Mouse (Mus musculus) heart, embryonic 16.5 days (tissue): ENCODE data around the gene Zbtb22. TPM values are rescaled to one million over a fixed set of nuclear protein-coding genes. Genes with fewer than 3 reads are reported as not detected.

ENCODE experiments used
- ATAC-seq: fragments of 200-750 bp; cut with Nextera tagmentation; replicated peaks from 2 replicates; pipeline ENCODE4 v1.8.0; 2017; ENCODE audit warnings: moderate number of reproducible peaks; ENCODE audit not compliant: insufficient read depth, low FRiP score; ENCODE audit errors: extremely low read depth
- H3K27ac ChIP-seq: fragments of 300-500 bp; sonication (generic); 2 replicates; pipeline ENCODE4 v1.5.1; 2014; ENCODE audit warnings: mild to moderate bottlenecking, low read length, control low read depth, moderate library complexity
- H3K27me3 ChIP-seq: fragments of 300-500 bp; sonication (generic); 2 replicates; pipeline ENCODE4 v1.6.1; 2014; ENCODE audit warnings: low read length, mixed read lengths; ENCODE audit not compliant: control insufficient read depth, insufficient read depth
- H3K36me3 ChIP-seq: fragments of 300-500 bp; sonication (generic); 2 replicates; pipeline ENCODE4 v1.6.1; 2014; ENCODE audit not compliant: control insufficient read depth, insufficient read depth
- H3K4me1 ChIP-seq: fragments of 300-500 bp; sonication (generic); 2 replicates; pipeline ENCODE4 v1.6.1; 2014; ENCODE audit warnings: low read length, mixed read lengths; ENCODE audit not compliant: control insufficient read depth, insufficient read depth
- H3K4me2 ChIP-seq: fragments of 300-500 bp; sonication (generic); 2 replicates; pipeline ENCODE4 v1.6.1; 2014; ENCODE audit warnings: low read depth, mild to moderate bottlenecking, control low read depth, low read length
- H3K4me3 ChIP-seq: fragments of 300-500 bp; sonication (generic); 2 replicates; pipeline ENCODE4 v1.5.1; 2014; ENCODE audit warnings: mild to moderate bottlenecking, control low read depth, low read length
- H3K9ac ChIP-seq: fragments of 300-500 bp; sonication (generic); 2 replicates; pipeline ENCODE4 v1.6.1; 2014; ENCODE audit warnings: low read length, control low read depth
- H3K9me3 ChIP-seq: fragments of 300-500 bp; sonication (generic); replicated peaks from 2 replicates; pipeline ENCODE4 v1.6.1; 2016; ENCODE audit warnings: low read length; ENCODE audit not compliant: control insufficient read depth
- WGBS: fragments of 180-500 bp; shearing (Covaris S2); extraction: QIAGEN DNeasy Blood & Tissue Kit; methylation state at CpG from one replicate; pipeline ENCODE4 v1.1.7; 2014; 5-methylcytosine and 5-hydroxymethylcytosine counted together
- polyA plus RNA-seq: library from polyadenylated mRNA; unstranded; fragments of >200 nt; fragmentation: Nextera tagmentation; extraction: Ambion mirVana; gene quantifications from 2 replicates; pipeline ENCODE4 v1.2.1, GENCODE M21; 2015

Gene Zbtb22
- polyA plus RNA-seq, 1 experiment from 2014 or later, result 12.8 TPM

- 0 out of 2 replicates have a peak, but pooled peaks cover 3% of the 10 kb centered on the region for H3K36me3 ChIP-seq
- no peak overlapping the region for H3K9ac ChIP-seq
- H3K4me2 ChIP-seq, result no peak overlapping the region
- no peaks in the 10 kb centered on the region for H3K9me3 ChIP-seq
- WGBS, result 76% methylated on average over 17 of the region's 17 CpGs
- peaks cover 15% of the 10 kb centered on the region for H3K4me1 ChIP-seq
- H3K27me3 ChIP-seq, result no peaks in the 10 kb centered on the region
- no peak overlapping the region for H3K27ac ChIP-seq
- ATAC-seq, result no peak
- H3K4me3 ChIP-seq, result no peak overlapping the region
Observed at GRCm38 (mm10) chr17:33926207-33926932, 10.7 kb downstream of the Zbtb22 start.

GRCm38 (mm10) chr17:33928251-33928947 lies 12.7 kb downstream of the Zbtb22 start:
- no peak overlapping the region for H3K27ac ChIP-seq

GRCm38 (mm10) chr17:33929371-33930279 lies 13.9 kb downstream of the Zbtb22 start, which contains the start of gene Rgl2:
Rgl2 (plus strand) TSS chr17:33929543.
- Histone ChIP-seq H3K4me2 (peak within 1 kb of the TSS; percentile 97), H3K36me3 (peaks cover 13% of the 10 kb centered on the region), H3K27me3 (no peaks in the 10 kb centered on the region), H3K4me1 (peaks cover 16% of the 10 kb centered on the region), H3K9ac (peak within 1 kb of the TSS; percentile 79), H3K4me3 (peak within 1 kb of the TSS; percentile 64), H3K9me3 (no peaks in the 10 kb centered on the region), H3K27ac (peak within 1 kb of the TSS; percentile 100)
- peak; percentile 82 for ATAC-seq
- under 1% methylated on average over 76 of the region's 80 CpGs for WGBS

More at GRCm38 (mm10) chr17:33928251-33928947, 12.7 kb downstream of the Zbtb22 start:
- no peaks in the 10 kb centered on the region for H3K27me3 ChIP-seq
- peak overlapping the region; percentile 97 for H3K4me2 ChIP-seq
- H3K9ac ChIP-seq, result peak overlapping the region; percentile 79
- peaks cover 16% of the 10 kb centered on the region for H3K4me1 ChIP-seq
- H3K4me3 ChIP-seq, result peak overlapping the region; percentile 64
- peaks cover 8% of the 10 kb centered on the region for H3K36me3 ChIP-seq
- no peak for ATAC-seq
- no peaks in the 10 kb centered on the region for H3K9me3 ChIP-seq
- WGBS, result 55% methylated on average over 21 of the region's 21 CpGs

GRCm38 (mm10) chr17:33930280-33931158 lies 14.8 kb downstream of the Zbtb22 start:
- Histone ChIP-seq H3K27me3 (no peaks in the 10 kb centered on the region), H3K9me3 (no peaks in the 10 kb centered on the region), H3K4me1 (peaks cover 16% of the 10 kb centered on the region), H3K4me3 (peak overlapping the region; percentile 64), H3K27ac (peak overlapping the region; percentile 100), H3K9ac (peak overlapping the region; percentile 79), H3K4me2 (peak overlapping the region; percentile 97), H3K36me3 (peaks cover 16% of the 10 kb centered on the region)
- under 1% methylated on average over 45 of the region's 45 CpGs for WGBS
- ATAC-seq, result peak; percentile 5; the same call in 1 of the 2 replicates

- ATAC-seq, result no peak
- Histone ChIP-seq H3K4me3 (peak overlapping the region; percentile 64), H3K27me3 (no peaks in the 10 kb centered on the region), H3K9ac (peak overlapping the region; percentile 79), H3K4me2 (peak overlapping the region; percentile 97), H3K36me3 (peaks cover 22% of the 10 kb centered on the region), H3K4me1 (peaks cover 16% of the 10 kb centered on the region), H3K9me3 (no peaks in the 10 kb centered on the region), H3K27ac (no peak overlapping the region)
- WGBS, result 51% methylated on average over 18 of the region's 18 CpGs
Observed at GRCm38 (mm10) chr17:33931159-33931866, 15.6 kb downstream of the Zbtb22 start.

DNA sequence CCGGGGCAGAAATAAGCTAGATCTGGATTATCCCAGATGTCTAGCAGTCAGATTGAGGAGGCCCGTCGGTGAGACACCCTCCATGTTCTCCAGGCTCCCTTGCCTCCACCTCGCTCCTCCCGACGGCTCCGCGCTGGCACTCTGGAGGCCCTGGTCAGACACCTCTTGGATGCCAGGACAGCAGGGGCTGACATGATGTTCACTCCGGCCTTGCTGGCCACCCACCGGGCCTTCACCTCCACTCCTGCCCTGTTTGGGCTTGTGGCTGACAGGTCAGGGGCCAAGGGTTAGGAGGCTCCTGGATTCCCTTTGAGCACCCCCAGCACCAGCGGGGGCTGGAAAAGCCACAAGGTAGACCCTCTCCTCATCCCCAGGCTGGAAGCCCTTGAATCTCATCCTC lies 16.2 kb downstream of the Zbtb22 start:
- Histone ChIP-seq H3K9ac (no peak overlapping the region), H3K4me3 (no peak overlapping the region), H3K36me3 (peaks cover 23% of the 10 kb centered on the region), H3K4me1 (peaks cover 16% of the 10 kb centered on the region), H3K27ac (no peak overlapping the region), H3K27me3 (no peaks in the 10 kb centered on the region), H3K9me3 (no peaks in the 10 kb centered on the region), H3K4me2 (no peak overlapping the region)
- no peak for ATAC-seq
- WGBS, result 91% methylated on average over 11 of the region's 11 CpGs

DNA sequence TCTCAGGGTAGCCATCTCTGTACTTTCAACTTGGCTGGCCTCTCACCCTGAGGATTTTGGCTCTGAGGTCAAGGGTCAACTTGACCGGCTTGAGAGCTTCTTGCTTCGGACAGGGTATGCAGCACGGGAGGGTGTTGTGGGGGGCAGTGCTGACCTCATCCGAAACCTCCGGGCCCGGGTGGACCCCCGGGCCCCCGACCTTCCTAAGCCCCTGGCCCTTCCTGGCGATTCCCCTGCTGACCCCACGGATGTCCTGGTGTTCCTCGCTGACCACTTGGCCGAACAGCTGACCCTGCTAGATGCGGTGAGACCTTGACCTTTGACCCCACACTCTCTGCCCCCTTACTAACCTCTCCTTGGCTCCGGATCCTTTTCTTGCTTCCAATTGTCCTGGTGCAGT lies 16.7 kb downstream of the Zbtb22 start:
- H3K9ac ChIP-seq, result no peak overlapping the region
- no peaks in the 10 kb centered on the region for H3K27me3 ChIP-seq
- H3K4me2 ChIP-seq, result no peak overlapping the region
- ATAC-seq, result no peak
- no peak overlapping the region for H3K4me3 ChIP-seq
- 92% methylated on average over 14 of the region's 14 CpGs for WGBS
- H3K27ac ChIP-seq, result no peak overlapping the region
- H3K36me3 ChIP-seq, result peaks cover 23% of the 10 kb centered on the region
- peaks cover 16% of the 10 kb centered on the region for H3K4me1 ChIP-seq
- H3K9me3 ChIP-seq, result no peaks in the 10 kb centered on the region
